Mouse (Mus musculus) adrenal gland (tissue): ENCODE results near the gene Gm13090.

ENCODE experiments used
- intact Hi-C: fragments of 180-260 bp; cut with DNase I; formaldehyde crosslinking; loops from one replicate; pipeline ENCODE4 v1.15.1; 2025
- long read RNA-seq, 2 experiments: library from polyadenylated mRNA; unstranded; transcript quantifications; one replicate each; pipeline ENCODE4 v2.0.0; 2020; ENCODE audit warnings: borderline replicate concordance in 1 of 2; ENCODE audit not compliant: insufficient replicate concordance in 1 of 2

Gene Gm13090
- long read RNA-seq, experiment 1: 0 reads
- long read RNA-seq, experiment 2: 0 reads

GRCm38 (mm10) chr4:151089270-151089669, at the start of gene Gm13090:
Gm13090 (plus strand) TSS chr4:151089570.
- intact Hi-C loops: no loop called here

GRCm38 (mm10) chr4:151041506-151041905, 47.9 kb upstream of the Gm13090 start:
- intact Hi-C loops: no loop called here

- intact Hi-C loops: no loop called here
Measured at GRCm38 (mm10) chr4:151043281-151043680, 46.1 kb upstream of the Gm13090 start.

DNA sequence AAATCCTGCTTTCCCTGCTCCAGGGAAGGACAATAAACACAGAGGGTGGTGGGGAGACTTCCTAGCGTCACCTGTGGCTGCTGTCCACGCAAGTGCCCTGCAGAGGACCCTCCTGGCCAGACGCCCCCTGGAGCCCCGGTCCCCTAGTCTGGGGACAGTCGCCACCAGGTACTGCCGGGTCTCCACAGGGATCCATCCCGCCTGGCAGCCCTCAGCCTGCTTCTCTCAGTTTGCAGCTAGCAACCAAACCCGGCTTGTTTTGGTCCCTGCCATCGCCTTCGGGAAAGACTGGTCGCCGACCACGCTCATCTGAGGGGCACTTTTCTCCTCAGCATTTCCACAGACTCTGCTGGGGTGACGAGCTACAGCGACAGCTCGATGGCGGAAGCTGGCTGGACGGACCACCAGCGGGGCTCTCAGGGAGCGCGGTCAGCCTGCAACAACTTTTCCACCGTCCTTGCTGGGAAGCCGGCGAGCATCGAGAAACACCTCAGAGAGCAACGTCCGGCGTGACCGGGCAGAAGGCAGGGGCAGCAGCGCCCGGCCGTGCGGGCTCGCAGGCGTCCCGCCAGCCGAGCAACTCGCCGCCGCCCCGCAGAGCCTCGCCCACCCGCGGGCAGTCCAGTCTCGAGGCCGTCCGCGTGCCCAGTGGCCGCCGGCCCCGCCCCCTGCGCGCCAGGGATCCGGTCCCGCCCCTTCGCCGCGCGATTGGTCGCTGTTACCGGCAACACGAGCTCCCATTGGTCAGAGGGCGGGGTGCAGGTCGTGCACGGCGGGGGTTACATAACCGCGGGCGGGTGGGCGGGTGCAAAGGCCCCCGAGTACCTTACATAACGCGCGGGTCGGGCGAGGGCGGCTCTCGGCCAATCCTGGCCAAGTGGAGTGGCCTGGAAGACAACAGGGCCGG, 45.1 kb upstream of the Gm13090 start, which contains the start of gene Per3:
TSS of gene Per3 (minus strand) at position 629 of the 907 bp plus-strand sequence.
- intact Hi-C loops: no loop called here

- intact Hi-C loops: no loop called here
Measured at GRCm38 (mm10) chr4:151044944-151045570, 44.3 kb upstream of the Gm13090 start.

DNA sequence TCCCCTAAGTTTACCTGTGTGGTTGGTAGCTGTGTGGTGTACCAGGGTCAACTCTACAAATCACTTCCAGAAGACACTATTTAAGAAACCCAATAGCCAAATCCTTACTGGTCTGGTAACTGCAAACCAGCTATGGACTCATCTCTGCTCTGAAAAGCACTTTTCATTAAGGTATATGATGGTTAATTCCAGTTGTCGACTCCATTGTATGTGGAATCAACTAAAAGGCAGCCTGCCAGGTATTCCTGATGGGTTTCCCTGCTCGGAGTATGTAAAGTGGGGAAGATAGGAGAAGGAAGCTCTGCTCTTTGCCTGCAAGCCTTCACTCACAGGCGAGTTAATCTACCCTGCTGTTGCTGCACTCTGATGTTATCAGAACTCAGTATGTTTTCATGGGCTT, 42.8 kb upstream of the Gm13090 start:
- intact Hi-C loops: no loop called here

DNA sequence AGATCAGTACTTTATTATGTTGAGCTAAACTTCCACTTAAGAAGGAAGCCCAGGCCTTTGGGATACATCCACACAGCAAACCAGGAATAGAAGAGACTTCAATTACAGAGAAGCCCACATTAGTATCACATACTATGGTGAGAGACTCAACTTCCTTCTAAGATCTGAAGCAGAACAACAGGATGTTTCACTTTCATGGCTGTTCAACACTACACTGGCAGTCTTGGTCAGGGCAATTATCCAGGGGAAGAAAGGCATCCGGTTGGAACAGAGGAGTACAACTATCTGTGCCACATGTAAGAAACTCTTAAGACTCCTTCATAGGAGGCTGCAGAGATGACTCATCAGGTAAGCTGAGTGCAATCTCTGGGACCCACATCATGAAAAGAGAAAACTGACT, 38.2 kb upstream of the Gm13090 start:
- intact Hi-C loops: no loop called here

DNA sequence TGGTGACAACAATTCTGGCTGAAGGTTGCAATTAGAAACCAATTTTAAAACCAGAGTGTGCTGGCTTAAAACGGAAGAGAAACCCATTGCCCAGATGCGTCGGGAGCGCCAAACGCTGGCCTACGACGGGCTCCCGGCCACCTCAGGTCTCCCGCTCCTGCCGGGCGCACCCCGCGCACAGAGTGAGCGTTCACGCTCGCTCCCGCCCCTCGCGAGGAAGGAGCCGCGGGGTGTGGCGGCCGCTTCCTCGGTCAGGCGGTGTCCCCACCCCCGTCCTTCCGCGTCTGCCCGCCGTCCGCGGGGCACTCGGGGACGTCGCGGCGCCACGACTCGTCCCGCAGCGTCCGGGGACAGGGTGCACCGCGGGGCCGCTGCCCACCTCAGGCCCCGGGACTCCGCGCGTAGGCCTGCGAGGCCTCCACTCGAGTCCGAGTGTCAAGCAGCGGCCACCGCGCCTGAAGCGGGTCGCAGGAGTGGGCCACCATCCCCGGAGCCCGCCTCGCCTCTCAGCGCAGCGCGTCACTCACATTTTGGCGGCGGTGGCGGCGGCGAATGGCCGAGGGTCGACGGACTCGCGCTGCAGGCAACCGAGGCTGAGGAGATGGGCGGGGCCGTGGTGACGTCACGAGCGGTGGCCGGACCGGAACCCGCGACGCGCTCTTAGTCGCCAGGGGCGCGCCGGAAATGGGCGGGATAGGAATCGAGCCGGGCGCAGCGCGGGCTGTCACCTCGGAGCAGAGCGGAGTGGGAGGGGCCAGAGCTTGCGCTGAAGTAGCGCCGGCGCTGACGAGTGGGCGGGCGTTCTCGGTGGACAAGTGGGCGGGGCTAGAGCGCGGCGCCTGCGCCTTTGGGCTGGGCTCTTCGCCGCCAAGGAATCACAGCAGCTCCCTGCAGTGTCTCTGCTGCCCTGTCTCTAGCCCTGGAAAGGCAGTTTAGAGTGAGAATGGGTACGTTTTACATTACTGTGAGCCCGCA, 31.7 kb upstream of the Gm13090 start, which contains the start of gene Vamp3:
TSS of gene Vamp3 (minus strand) at position 617 of the 975 bp plus-strand sequence.
- intact Hi-C loops: no loop called here

DNA sequence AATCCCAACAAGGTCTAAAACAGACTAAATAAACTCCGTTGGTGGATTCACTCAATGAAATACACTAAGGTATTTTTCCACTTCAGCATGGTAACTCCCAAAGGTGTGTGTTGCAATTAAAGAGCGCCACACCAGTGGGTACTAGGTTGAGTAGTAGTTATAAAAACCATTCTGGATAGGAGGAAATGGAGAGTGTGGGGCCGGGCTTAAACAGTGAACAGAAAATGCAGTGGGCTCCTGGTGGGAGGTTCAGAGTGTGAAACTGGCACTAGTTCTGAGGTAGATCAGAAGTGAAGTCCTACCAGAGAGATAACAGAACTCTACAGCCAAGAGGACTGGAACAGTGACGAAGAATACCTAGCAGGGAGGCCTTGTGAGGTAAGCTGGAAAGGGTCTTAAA, 30.7 kb upstream of the Gm13090 start:
- intact Hi-C loops: no loop called here

GRCm38 (mm10) chr4:151059566-151059965, 29.8 kb upstream of the Gm13090 start:
- intact Hi-C loops: no loop called here

DNA sequence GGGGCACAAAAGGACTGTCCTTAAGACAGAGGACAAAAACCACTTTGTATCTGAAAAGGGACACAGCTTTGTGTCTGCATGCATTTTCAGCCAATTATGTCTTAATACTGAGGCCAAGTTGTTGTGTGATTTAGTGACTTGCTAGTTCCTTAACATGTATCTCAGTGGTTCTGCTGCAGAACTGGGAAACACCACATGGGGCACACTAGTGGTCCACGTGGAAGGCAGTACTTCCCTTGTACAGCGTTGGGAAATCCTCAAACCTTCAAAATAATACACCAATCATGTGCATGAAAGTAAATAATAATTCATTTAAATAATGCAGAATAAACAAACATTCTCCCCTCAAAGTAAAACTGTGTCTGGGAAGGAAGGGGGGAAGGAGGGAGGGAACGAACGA, 20.6 kb upstream of the Gm13090 start:
- intact Hi-C loops: no loop called here

GRCm38 (mm10) chr4:151070962-151071361, 18.4 kb upstream of the Gm13090 start:
- intact Hi-C loops: no loop called here

DNA sequence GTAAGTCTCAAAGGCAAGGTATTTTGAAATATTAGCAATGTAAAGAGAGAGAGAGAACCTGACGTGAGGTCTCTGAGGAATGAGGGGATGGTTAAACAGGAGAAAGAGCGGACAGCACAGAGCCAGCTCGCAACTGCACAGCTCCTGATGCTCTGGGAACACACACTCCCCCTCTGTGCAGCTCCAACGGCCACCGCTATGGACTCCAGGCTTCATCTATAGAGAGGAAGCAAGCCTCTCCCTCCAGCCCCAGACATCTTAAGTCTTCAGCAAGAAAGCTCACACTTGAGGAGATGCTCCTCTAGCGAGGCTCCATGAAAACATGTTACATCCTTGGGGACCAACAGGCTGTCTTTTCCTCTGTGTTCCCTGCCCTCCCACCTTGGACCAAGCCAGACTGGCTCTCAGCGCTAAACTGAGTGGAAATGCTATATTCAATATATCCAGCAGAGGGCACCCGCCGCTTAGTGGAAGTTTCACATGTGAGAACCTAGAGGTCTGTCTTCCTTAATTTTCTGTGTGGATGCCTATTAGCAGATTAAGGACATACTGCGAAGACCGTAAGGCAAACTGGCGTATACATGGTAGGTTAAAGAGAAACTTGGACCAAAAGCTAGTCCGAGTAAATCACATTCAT, 16.1 kb upstream of the Gm13090 start:
- intact Hi-C loops: loop anchor here (1.0 kb wide), 1 partner anchor 68 kb away; no protein-coding TSS in a partner anchor

DNA sequence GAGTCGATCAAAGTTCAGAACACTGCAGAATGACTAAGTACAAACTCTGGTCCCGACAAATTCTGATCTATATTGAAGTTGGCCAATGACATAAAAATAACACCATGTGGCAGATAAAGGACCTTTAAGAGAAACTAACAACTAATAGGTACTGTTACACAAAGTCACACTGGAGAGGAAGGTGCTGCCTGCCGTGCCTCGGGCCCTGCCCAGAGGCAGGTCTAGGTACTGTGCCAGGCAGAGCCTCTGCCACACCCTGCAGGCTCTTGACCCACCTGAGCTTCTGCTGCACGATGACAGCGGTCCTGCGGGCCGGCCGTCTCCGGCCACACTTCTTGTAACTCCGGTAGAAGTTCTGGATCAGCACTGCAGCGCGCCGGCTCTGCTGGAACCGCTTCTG, 14.6 kb upstream of the Gm13090 start:
- intact Hi-C loops: no loop called here

GRCm38 (mm10) chr4:151081355-151081754, 8.0 kb upstream of the Gm13090 start:
- intact Hi-C loops: loop anchor here (5.0 kb wide), 1 partner anchor 766 kb away; no protein-coding TSS in a partner anchor

GRCm38 (mm10) chr4:151081977-151082376, 7.4 kb upstream of the Gm13090 start:
- intact Hi-C loops: loop anchor here (5.0 kb wide), 1 partner anchor 765 kb away; no protein-coding TSS in a partner anchor

DNA sequence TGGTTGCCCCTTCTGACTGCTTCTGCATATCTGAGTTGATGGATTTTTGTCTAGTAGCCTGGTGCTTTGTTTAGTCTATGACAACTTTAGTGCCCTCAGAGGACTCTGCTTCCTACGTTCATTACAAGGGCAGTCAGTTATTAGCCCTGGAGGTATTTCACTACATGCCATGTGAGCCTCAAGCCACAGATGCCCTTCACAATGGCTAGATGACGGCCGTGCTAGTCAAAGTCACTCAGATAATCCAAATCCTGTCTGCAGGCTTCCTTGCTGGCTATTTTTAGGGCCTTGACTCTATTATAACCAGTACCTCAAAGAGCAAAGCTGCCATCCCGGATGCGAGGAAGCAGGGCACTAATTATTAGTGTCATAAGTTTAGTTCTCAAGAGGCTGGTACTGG, 6.3 kb upstream of the Gm13090 start:
- intact Hi-C loops: loop anchor here (5.0 kb wide), 1 partner anchor 764 kb away; no protein-coding TSS in a partner anchor

GRCm38 (mm10) chr4:151087358-151087757, 2.0 kb upstream of the Gm13090 start:
- intact Hi-C loops: no loop called here

- intact Hi-C loops: no loop called here
Measured at GRCm38 (mm10) chr4:151088819-151089218, 551 bp upstream of the Gm13090 start.

DNA sequence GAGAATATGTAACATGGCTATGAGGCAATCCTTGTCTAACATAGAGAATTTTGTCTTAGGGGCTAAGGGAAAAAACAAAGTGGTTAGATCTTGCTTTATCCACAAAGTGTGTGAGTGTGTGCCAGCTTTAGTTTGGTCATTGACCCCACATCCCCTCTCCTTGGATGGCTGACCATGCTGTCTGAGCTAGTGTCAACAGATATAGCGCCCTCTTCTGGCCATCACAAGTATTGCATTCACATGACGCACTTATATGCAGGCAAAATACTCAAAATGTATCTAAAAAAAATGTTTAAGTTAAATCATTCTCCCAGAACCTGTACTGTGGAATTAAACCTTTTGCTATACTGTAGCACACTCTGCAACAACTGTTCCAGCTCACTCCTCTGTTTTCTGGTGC, 5.8 kb downstream of the Gm13090 start:
- intact Hi-C loops: no loop called here
